Mouse (Mus musculus) mouse trophoblast stem cell (cell line): ENCODE data around the gene Khk.

Source experiments
- in situ Hi-C, 2 experiments: fragments of 300-500 bp; cut with MseI, MboI; formaldehyde crosslinking; loops; 2 replicates in 1 of 2; 3 replicates in 1 of 2; pipeline ENCODE4 v1.15.1; 2025

Gene Khk

GRCm38 (mm10) chr5:30934725-30935461 lies 13.7 kb downstream of the Khk start:
- in situ Hi-C loops, result no loop called here

DNA sequence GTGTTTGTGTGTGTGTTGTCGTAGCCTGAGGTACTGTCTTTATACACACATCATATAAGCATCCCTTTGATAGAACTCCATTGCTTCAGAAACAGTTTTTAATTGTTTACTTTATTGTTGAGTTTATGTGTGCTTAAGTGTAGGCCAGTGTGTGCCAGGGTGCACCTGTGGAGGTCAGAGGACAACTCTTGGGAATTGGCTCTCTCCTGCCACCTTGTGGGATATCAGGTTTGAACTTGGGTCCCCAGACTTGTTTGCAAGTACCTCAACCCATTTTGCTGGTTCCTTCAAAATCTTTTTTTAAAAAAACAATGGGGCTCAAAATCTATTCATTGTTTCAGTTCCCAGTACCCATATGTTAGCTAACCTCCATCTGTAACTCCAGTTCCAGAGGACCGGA lies 21.8 kb downstream of the Khk start:
- in situ Hi-C loops, result no loop called here

DNA sequence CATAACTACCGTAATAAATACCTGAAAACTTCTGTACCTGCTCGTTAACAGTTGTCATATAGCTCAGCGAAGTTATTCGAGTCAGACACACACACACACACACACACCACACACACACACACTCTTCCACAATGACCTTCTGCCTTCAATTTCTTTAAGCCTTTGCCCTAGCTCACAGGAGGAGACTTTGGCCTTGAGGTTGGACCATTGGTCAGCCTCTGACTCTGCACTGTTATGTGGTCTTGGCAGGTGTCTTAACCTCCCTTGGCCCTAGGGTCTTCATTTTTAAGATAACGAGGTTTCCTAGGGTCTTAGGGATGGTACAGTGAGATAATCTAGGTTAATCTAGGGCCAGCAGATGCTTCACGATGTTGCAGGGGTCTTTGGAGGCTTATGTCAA lies 23.1 kb downstream of the Khk start:
- in situ Hi-C loops, result no loop called here

DNA sequence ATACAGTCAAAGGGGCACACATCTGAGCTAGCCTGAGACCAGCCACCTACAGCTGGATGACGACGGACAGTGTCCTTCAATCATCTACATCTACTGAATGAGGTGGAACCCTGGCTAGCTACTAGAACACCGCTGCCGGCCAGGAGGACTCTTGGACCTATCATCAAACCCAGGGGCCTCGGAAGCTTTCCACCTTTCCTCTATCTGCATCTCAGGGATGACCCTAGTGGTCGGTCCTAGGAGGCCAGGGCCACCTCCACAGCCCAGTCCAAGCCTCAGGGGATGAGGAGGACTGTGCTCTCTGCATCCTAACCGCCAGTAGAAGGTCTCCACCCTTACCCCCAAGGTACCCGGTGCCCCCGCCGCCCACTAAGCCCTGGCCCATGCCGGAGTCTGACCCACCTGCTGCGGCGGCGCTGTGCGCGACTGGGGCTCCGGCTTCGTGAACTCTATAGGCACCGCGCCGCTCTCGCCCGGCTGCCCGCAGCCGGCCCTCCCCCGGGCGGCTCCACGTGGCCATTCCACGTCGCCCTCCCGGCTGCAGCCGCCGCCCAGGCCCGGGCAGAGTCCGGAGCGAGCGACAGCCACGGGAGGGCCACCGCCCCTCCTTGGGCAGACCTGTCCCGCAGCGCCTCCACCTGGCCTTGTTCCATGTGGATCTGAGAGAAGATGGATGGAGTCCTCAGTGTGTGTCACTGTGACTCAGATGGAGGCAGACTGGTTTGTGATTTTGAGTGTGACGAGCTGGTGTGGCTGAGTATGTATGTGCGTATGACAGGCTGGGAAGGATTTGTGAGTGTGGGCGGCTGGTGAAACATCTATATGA lies 23.9 kb downstream of the Khk start, which contains the start of gene Cgref1:
TSS of gene Cgref1 (minus strand) at position 636 of the 826 bp plus-strand sequence.
- in situ Hi-C loops, result no loop called here

DNA sequence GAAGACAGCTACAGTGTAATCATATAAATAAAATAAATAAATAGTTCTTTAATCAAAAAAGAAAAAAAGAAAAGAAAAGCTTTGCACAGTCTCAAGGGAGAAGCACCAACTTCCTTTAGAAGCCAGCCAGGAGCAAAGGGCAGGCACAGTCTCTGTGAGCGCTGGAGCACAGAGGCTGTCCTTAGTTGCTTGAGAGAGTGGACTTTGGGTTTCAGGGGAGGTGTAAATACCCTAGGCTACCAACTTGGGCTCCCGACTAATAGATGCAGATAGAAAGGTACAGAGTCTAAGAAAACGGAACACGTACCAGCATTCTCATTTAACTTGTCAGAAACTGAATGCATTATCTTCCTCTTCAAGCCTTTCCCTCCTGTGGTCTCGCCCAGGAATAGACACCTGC lies 27.4 kb downstream of the Khk start:
- in situ Hi-C loops, result no loop called here

DNA sequence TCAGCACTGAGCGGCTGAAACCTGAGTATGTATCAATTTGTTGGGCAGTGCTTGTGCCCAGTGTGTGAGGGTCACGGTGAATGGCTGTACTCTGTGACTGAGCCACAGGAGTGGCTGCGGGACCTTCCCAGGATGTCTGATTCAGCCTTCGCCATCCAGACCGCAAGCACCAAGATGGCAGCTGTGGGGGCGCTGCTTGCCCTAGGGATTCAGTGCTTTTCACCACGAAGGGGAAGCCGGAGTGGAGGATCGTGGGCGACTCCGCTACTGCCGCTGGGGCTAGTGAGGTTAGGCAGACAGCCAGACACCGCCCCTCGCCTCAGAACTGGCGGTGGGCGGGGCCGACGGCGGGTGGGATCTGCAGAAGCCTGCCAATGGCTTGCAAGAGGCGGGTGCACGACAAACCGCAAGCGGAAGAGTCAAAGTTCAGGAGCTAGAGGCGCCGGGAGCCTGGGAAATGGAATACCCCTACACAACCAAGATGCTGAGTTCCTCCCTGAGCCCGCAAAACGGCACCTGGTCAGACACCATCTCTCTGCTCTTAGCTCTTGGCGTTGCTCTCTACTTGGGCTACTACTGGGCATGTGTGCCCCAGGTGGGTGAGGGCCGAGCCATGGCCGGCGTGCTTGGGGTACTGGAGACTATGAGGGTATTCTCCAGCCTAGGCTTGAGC lies 28.6 kb downstream of the Khk start:
- in situ Hi-C loops, result no loop called here

- in situ Hi-C loops, result no loop called here
These were observed 29.2 kb downstream of the Khk start for GRCm38 (mm10) chr5:30950451-30950850.

GRCm38 (mm10) chr5:30950922-30951321 lies 29.7 kb downstream of the Khk start:
- in situ Hi-C loops, result no loop called here

DNA sequence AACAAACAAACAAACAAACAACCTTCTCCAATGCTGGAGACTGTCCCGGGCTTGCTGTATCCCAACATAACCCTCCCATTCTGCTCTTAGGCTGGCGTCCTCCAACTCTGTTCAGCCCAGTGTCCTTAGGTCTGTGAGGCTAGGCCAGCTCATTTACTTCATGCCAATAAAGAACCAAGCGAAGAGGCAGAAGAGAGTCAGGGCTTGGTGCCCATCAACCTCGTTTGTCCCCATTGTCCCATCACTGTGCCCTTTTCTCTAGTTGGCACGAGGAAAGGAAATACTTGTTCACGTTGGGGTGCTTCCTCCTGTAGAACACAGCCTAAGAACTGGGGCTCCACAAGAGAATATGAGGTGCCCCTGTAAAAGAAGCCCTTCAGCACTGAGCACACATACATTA lies 30.5 kb downstream of the Khk start:
- in situ Hi-C loops, result no loop called here

GRCm38 (mm10) chr5:30952551-30952950 lies 31.3 kb downstream of the Khk start:
- in situ Hi-C loops, result no loop called here

DNA sequence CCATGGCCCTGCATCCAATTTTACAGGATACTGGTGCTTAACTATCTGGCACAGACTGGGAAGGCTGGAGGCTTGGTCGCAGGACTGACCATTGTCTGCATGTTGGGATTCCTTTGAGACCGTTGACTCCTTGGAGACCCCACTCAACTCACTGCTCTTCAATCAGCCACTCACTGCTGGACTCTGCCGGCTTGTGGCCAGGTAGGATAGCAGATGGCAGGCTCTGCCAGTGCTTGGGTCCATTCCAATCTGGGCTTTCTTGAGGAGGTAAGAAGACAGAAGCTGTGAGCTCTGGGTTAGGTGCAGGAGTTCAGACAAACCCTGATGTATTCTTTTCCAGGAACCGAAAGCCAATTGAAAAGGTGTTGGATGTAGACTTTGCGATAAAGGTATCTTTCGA lies 32.8 kb downstream of the Khk start:
- in situ Hi-C loops, result no loop called here

- in situ Hi-C loops, result no loop called here
These were observed 33.3 kb downstream of the Khk start for GRCm38 (mm10) chr5:30954556-30954955.

DNA sequence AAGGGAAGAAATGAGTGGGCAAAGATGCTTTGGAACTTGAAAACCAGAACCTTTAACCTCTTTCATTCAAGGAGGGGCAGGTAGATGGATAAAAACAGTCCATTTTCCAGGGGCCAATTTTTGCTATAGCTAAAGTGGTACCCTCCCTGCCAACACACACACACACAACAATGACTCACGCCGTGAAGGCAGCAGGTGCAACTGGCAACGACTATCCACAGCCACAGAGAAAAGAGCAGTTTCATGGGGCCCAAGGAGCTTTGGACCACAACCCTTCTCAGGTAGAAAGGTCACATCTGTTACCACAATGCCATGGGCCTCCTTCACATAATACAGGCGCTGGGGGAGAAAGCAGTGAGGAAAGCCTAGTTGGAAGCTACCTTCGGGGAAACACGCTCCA lies 34.5 kb downstream of the Khk start:
- in situ Hi-C loops, result no loop called here

DNA sequence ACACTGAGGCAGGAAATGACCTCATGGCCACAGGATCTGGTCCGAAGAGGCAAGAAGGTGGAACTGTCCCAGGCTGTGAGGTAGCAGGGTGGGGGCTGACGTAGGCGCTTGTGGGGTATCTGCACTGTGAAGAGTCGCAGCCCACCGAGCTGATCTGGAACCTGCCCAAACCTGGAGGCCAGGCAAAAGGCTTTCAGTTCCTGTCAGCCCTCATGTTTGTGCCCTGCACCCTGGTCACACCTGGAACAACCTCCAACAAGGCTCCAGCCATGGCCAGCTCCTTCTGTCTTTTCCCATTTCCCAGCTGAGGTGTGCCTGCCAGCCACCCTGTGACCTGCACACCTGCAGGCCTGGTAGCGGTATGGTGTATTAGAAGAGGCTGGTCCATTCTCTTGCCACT lies 36.7 kb downstream of the Khk start:
- in situ Hi-C loops, result no loop called here

DNA sequence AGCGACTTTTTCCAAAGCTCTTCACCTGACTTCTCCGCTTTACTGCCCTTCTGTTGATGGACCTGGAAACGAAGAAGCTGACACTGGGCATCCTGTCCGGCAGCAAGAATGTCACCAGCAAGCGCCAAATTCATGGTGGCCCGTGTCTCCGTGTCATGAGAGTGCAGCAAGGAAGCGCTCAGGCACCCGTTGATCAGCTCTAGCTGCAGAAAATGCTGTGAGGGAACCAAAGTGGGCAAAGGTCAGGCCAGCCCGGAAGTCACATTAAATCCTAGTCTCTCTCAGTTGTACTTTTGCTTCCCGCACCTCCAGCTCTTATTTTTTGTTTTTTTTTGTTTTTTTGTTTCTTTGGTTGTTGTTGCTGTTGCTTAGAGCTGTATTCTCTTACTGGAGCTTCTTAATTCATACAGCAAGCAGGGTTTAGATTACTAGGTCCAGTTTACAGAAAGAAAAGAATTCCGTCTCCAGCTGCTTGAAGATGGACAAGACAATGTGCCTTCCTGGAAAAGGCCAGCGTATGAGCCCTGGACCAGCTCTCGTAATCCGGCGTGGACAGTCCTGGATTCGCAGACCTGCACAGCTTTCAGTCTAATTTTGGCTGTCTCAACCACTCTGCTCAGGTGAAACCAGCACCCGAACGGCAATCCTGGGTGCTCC lies 38.1 kb downstream of the Khk start:
- in situ Hi-C loops, result no loop called here

DNA sequence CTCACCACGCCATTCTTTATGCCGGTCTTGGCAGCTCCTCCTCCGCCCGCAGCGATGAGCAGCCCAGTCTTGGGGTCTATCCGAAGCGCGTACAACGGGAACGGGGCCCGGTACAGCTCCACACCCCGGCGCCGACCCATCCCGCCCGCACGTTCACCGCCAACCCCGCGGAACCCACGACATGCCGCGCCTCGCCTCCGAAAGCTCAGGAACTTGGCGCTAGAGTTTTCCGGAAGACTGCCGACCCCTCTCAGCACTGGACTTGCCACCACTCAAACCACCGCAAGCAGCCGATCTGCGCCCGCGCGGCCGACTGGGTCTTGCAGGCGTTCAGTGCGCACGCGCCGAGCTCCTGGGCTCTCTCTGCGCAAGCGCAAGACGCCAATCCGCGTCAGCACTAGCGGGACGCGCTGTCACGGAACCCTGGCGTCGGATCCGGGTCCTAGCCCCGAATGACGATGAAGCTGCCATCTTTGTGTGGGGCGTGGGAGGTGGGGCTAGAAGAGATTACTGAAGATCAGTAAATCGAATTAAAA lies 38.8 kb downstream of the Khk start, which contains the start of gene Preb:
TSS of gene Preb (minus strand) at position 396 of the 536 bp plus-strand sequence.
- in situ Hi-C loops, result no loop called here

DNA sequence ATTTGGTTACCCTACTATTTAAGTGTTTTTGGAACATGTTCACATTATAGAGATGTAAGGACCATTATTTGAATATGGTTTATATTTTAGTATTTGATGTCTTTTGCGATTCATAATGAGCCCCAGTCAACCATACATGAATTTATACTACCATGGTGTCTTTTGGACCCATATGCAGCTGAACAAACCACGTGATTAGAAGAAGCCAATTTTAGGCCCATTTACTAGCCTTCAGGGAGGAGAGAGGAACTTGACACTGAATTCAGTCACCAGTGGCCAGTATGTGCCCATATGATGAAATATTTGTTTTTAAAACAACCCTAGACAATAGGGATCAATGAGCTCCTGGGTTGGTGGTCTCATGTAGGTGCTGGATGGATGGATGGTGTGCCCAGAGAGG lies 39.6 kb downstream of the Khk start:
- in situ Hi-C loops, result no loop called here

DNA sequence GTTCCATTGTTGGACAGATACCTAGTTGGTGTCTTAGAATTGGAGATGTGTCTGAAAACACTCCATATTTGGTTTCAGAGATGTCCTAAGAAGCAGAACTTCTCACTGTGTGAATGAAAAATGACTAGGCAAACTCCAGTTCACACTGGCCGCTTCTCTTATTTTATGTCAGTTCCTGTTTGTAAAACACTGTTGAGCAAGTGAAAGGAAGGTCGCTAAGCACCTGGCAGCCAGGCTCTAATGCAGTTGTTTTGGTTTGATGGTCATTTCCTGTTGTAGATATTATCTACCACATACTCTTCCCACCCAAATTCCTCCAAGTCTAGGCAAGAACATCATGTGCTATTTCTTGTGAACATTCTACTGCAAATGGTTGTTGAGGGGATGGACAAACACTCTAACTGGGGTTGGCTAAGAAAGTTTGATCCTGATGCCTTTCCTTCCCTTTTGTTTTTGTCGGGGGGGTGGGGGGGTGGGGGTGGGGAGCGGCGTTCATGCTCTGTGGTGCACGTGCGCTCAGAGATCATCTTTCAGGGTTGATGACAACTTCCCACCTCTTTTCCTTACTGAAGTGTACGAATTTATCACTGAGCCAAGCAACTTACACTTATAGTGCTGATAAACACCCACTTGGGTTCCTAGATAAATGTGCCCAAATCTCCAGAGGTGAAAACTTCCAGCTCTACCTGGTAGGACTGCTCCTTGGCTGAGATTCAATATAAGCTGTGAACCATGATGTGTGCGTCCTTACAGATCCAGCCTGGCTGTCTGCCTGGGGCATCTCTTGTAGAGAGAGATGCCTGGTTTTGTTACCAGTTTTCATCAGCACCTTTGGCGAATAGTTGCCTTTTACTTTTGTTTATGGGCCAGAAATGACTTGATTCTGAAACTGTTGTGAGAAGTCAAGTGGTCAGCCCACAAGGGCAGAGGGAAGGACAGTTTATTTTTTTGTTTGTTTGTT lies 40.6 kb downstream of the Khk start:
- in situ Hi-C loops, result no loop called here

GRCm38 (mm10) chr5:30963916-30964315 lies 42.7 kb downstream of the Khk start:
- in situ Hi-C loops, result no loop called here

DNA sequence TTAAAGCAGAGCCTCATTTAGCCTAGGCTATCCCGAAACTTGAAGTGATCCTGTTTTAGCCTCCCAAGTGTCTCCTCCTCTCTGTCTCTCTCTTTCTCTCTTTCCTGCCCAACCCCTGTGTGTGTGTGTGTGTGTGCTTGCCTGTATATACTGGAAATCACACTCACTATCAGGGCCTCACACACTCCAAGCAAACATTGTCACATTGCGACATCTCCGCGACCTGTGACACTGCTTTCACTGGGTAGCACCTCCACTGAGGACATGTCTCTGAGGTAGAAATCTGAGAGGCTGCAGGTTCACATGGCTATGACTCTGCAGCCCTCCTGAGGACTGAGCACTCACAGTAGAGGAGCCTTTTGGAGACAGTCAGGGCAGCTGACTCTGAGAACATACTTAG lies 45.0 kb downstream of the Khk start:
- in situ Hi-C loops, result no loop called here
